Mouse (Mus musculus) kidney, postnatal 0 days (tissue): Measurements from ENCODE around the gene Fbp2. TPM values are rescaled to one million over a fixed set of nuclear protein-coding genes. Genes with fewer than 3 reads are reported as not detected.

Source experiments
- polyA plus RNA-seq: library from polyadenylated mRNA; unstranded; fragments of >200 nt; fragmentation: Nextera tagmentation; extraction: Ambion mirVana; gene quantifications from 2 replicates; pipeline ENCODE4 v1.2.1, GENCODE M21; 2015

Fbp2 gene
- polyA plus RNA-seq, 1 experiment from 2014 or later, result 34.4 TPM

Other genes starting within 250 kb of the Fbp2 start
- 6.7 and 11.1 TPM in 2 replicates for gene 6720489N17Rik, start 234.2 kb downstream of the Fbp2 start, polyA plus RNA-seq
- 18.6 and 19.1 TPM in 2 replicates for gene Platr25, start 97.7 kb downstream of the Fbp2 start, polyA plus RNA-seq
- 6.1 and 6.7 TPM in 2 replicates for gene Gm5141, start 72.6 kb downstream of the Fbp2 start, polyA plus RNA-seq
- 479 and 621 TPM in 2 replicates for gene Fbp1, start 29.9 kb upstream of the Fbp2 start, polyA plus RNA-seq
- 146 and 153 TPM in 2 replicates for gene 2010111I01Rik, start 106.5 kb upstream of the Fbp2 start, polyA plus RNA-seq